Mouse (Mus musculus) gonadal fat pad, adult 2 months (tissue): Measurements from ENCODE around the gene Olfr99. TPM values are rescaled to one million over a fixed set of nuclear protein-coding genes. Genes with fewer than 3 reads are reported as not detected.
A peak's percentile ranks its signal among the peaks of the same experiment; 100 is the strongest.
"Not testable (repeated sequence)": the region's sequence is repeated elsewhere in the genome, so short reads cannot be mapped to it uniquely, and the experiment has no call there.

ENCODE experiments used
- DNase-seq: peaks from one replicate; pipeline ENCODE4 v3.0.0-alpha.2; 2012; ENCODE audit warnings: low read depth
- polyA plus RNA-seq: library from polyadenylated mRNA; depleted of rRNA; stranded (reverse); fragments of >200 nt; gene quantifications from 2 replicates; pipeline ENCODE4 v1.2.3, GENCODE M21; 2012; rRNA removed

Gene Olfr99
- not detected in 2 replicates for polyA plus RNA-seq

DNA sequence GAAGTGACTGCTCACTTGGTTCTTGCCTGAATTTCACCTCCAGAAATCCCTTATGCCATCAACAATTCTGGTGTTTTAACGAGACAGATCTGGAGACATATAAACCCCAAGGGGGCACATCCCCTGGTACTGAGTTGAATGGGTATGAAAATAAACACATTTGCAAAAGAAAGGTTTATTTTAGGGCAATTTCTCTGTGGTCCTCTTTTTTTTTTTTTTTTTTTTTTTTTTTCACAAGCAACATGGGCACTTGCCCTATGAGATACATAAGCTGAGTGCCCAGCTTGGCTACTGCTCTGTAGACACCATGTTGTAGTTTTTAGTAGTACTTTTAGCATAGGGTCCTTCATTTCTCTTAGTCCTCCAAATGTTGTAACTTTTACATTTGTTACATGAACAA lies at the start of gene Olfr99:
Gene Olfr99, minus strand, starts transcription at position 101 of the 400 bp plus-strand sequence.
- no peak for DNase-seq

DNA sequence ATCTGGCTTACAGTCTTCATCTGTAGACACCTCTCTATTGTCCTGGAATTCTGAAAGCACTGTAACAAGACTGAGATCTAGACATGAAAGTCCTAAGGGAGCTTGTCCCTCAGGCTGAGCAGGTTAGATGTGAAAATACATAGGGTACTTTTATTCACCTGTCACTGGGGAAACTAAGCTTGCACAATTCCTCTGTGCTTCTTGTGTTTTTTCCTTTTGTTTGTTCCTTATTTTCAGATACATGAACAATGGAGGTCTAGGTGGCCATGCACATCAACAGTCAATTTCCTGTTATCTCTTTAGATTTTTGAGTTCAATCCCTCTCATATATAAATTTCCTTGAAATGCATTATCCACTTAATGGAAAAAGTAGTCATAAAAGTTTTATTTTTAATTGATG lies 33.7 kb upstream of the Olfr99 start, which contains the start of gene Olfr102:
Gene Olfr102, minus strand, starts transcription at position 101 of the 400 bp plus-strand sequence.
- no peak for DNase-seq

DNA sequence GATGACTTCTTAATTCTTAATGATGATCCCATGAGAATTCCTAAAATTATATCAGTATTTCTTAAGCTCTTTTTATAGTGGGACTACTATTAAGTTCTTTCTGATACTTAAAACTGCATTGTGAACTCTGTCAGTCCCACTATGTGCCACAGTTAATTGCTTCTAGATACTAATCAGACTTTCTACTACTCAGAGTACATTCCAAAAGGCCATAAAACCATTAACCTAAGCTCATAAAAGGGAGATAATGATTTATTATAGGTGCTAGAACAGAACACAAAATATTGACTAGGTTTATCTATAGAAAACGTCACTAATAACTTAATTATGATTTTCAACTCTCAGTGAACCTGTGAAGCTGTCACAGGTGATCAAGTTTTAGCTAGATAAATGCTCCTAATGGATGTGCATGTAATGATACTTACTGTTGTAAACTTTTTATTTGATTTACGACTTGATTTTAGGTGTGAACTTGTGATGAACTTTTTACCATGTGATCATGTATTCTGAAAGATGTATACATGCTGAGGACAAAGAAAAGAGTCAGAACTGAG lies 27.0 kb upstream of the Olfr99 start:
- no peak for DNase-seq

DNA sequence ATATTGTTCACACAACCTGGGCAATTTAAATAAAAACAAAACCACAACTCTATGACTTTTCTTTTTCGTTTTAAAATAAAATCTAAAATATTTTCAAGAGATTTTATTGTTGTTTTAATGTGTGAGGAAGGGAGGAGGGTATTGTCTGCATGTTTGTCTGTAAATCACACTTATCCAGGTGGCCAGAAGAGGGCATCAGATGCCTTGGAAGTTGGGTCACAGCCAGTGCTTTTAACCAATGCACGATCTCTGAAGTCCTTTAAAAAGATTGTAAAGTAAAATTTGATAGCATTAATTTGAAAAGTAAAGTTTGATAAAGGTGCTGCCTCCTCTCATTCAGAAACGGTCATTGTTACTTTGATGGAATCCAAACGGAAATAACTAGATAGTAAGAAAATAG lies 25.2 kb upstream of the Olfr99 start:
- DNase-seq = no peak

DNA sequence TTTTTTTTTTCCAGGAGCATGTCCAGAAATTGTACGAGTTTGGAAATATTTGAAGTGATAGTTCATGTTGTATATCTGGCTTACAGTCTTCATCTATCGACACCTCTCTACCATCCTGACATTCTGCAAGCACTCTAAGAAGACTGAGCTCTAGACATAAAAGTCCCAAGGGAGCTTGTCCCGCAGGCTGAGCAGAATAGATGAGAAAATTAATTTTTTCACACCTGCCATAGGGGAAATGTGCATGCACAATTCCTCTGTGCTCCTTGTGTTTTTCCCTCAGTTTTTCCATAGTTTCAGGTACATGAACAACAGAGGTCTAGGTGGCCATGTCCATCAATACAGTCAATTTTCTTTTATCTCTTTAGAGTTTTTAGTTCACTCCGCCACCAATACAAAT lies 21.0 kb upstream of the Olfr99 start, which contains the start of gene Olfr101:
Gene Olfr101, minus strand, starts transcription at position 101 of the 400 bp plus-strand sequence.
- DNase-seq = no peak

DNA sequence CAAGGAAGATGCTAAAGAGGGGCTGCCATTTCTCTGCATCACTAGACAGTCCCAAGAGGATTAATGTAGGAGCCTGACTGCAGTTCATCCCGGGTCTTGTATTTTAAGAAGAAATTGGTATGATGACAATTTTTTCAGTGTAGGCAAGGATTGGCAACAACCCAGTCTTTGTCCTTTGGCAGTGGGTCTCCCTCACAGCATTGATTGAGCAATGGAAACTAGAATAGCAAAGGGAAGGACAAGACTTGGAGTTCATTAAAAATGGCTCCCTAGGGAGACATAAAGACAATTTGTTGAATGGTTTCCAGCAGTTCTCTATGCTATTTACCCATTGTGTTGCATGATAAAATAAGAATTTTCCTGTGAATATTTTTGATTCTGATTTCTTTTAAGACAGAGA lies 2.9 kb downstream of the Olfr99 start:
- DNase-seq = no peak

DNA sequence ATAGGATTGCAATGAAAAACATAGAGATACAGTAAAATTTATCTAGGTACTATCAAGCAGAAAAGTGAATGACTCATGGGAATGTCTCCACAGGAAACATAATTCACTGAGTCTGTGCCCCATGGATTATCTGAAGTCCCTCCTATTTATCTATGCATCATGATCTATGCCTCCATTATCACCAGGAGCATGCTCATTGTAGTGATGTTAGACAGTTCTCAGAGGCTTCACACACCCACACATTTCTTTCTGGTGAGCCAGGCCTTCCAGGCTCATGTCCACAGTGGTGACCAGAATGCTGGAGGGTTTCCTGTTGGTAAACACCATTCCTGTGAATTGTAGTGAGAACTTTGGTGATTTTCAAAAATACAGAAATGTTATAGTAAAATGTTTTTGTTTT lies 6.7 kb downstream of the Olfr99 start:
- DNase-seq = no peak

DNA sequence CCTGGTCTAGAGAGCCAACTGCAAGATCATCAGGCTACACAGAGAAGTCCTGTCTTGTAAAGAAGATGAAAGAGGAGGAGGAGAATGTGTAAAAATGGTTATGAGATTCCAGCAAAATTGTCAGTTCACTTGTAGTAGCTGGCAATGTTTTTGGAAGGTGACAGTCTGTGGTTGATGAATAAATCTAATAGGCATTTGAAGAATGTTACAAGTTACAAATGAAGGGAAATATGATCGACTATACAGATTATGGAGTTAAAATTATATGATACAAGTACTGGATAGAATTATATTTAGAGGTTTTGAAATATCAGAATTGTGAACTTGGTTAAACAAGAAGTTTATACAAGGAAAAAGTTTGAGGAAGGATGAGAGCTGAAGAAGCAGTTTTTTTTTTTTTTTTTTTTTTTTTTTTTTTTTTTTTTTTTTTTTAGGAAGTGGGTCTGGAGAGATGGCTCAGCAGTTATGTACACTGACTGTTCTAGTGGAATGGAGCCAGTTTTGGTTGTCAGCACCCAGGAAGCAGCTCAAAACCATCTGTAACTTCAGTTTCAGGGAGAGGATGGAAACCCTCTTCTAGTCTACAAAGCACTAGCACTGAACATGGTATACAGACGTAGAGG lies 7.5 kb downstream of the Olfr99 start:
- no peak for DNase-seq

DNA sequence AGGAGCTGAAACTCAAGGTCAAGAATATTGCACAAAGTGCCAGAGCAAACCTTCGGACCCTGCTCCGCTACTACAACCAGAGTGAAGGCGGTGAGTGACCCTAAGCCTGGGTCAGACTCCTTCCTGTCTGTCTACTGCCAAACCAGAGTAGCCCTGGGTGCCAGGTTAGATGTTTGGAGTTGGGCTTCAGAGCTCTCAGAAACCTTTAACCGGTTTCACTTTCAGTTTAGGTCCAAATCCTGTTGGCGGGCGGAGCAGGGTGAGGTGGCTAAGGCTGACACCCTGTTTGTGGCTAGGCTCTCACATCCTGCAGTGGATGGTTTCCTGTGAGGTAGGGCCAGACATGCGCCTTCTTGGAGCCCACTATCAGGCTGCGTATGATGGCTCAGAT lies 12.6 kb downstream of the Olfr99 start:
- no peak for DNase-seq

DNA sequence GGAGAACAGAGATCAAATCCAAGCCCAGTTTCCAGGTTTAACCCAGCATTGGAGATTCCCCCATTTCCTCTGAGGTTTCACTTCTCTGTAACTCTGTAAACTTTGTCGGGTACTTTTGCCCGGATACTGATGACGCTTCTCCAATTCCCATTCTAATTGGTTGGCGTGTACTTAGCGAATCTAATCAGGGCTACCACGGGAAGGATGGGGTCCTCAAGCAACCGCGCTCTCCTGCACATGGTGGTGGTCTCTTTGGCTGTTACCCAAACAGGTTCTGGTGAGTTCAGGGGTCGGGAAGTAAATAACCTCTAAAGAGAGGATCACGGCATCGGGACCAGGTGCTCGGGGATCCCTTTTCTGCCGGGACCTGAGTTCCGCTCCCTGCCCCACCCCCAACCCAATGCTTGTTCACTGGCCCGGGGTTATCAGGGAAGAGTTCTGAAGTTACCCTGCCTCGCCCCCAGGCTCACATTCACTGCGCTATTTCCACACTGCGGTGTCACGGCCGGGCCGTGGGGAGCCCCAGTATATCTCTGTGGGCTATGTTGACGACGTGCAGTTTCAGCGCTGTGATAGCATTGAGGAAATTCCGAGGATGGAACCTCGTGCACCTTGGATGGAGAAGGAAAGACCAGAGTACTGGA lies 13.1 kb downstream of the Olfr99 start, which contains the start of gene H2-M3:
Gene H2-M3, plus strand, starts transcription at position 163 of the 644 bp plus-strand sequence.
- peak; percentile 19 for DNase-seq

DNA sequence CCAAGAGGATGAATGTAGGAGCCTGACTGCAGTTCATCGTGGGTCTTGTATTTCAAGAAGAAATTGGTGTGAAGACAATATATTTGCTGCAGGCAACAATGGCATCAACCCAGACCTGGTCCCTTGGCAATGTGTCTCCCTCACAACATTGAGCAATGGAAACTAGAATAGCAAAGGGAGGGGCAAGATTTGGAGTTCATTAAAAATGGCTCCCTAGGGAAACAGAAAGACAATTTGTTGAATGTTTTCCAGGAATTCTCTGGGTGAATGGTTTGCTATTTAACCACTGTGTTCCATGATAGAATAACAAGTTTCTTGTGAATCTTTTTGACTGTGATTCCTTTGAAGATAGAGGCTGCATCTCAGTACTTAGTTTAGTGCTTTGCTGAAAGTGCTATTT lies 19.6 kb downstream of the Olfr99 start, which contains the start of gene Olfr98:
Gene Olfr98, minus strand, starts transcription at position 124 of the 400 bp plus-strand sequence.
- no peak for DNase-seq

DNA sequence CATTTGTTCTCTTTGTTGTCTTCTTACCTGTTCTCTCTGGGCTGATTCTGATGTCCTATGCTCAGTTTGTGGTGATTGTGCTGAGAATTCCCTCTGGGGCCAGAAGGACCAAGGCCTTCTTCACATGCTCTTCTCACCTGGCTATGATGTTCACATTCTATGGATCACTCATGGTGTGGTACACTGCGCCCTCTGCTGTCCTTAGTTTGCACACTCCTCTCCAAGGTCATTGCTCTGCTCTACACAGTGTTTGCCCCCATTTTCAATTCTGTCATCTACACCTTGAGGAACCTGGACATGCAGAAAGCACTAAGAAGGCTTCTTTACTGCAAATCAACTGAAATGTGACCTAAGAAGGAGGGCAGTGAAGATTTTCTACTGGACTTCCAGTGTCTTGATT lies 32.7 kb downstream of the Olfr99 start:
- DNase-seq = no peak

DNA sequence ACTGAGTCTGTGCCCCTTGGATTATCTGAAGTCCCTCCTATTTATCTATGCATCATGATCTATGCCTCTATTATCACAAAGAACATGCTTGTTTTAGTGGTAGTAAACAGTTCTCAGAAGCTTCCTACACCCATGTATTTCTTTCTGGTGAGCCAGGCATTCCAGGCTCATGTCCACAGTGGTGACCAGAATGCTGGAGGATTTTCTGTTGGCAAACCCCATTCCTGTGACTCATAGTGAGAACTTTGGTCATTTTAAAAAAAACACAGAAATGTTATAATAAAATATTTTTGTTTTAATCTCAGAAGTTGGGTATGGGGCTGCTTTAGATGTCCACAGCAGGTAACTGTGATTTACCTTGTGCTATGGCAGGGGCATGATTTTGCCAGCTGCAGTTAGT lies 33.8 kb downstream of the Olfr99 start:
- no peak for DNase-seq

DNA sequence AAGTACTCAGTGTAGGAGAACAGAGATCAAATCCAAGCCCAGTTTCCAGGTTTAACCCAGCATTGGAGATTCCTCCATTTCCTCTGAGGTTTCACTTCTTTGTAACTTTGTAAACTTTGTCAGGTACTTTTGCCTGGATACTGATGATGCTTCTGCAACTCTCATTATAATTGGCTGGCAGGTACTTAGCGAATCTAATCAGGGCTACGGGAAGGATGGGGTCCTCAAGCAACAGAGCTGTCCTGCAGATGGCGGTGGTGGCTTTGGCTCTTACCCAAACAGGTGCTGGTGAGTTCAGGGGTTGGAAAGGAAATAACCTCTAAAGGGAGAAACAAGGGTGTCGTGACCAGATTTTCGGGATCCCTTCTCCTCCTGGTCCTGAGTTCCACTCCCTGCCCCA lies 36.5 kb downstream of the Olfr99 start:
- DNase-seq = no peak

DNA sequence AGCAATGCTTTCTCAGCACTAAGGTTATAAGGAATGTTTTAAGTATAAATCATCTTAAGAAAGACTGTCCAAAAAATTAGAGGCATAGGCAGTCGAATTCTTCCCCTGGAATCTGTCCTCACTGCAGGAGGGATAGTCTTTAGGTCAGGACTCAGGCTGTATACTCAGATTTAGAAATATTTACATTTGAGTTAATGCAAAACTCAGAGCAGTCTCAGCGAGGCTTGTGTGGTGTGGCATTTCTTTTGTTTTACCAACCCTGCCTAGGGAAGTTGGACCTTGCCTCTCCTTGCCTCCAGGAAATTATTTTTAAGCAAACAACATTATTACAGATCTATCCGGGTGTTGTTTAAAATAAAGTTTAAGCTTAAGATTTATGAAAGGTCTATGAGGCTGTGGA lies 41.1 kb downstream of the Olfr99 start:
- no peak for DNase-seq

DNA sequence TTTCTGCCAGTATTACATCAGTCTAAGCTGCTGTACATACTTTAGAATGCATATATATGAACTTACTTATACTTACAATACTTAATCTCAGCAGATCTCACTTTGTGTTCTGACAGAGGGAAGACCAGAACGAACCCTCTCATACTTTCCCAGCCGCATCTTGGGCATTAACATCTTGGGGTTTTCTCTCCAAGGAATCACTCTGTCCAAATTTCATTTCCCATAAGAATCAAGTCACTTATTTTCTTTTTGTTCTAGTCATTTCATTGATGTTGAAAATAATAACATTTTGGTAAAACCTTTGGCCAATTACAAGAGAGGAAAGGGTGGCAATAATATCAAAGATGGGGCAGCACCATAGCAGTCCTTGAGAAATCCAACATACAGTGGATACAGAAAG lies 46.0 kb downstream of the Olfr99 start, which contains the start of gene Olfr97:
Gene Olfr97, minus strand, starts transcription at position 101 of the 400 bp plus-strand sequence.
- DNase-seq = not testable (repeated sequence)

Other genes with a start within 250 kb of the Olfr99 start
- 17.3 and 21.3 TPM in 2 replicates for gene Gabbr1, start 237.5 kb downstream of the Olfr99 start, polyA plus RNA-seq
- gene Olfr90, start 195.0 kb downstream of the Olfr99 start, polyA plus RNA-seq = not detected in 2 replicates
- gene Olfr91, start 185.2 kb downstream of the Olfr99 start, polyA plus RNA-seq = not detected in 2 replicates
- not detected in 2 replicates for gene Olfr92, start 163.4 kb downstream of the Olfr99 start, polyA plus RNA-seq
- not detected in 2 replicates for gene Olfr93, start 122.0 kb downstream of the Olfr99 start, polyA plus RNA-seq
- gene Ubd, start 89.6 kb downstream of the Olfr99 start, polyA plus RNA-seq = 0.55 and 0.59 TPM in 2 replicates
- gene Olfr94, start 82.5 kb downstream of the Olfr99 start, polyA plus RNA-seq = not detected in 2 replicates
- gene Olfr95, start 70.3 kb downstream of the Olfr99 start, polyA plus RNA-seq = not detected in 2 replicates
- gene Olfr96, start 63.3 kb downstream of the Olfr99 start, polyA plus RNA-seq = not detected in 2 replicates
- not detected in 2 replicates for gene Olfr97, start 46.1 kb downstream of the Olfr99 start, polyA plus RNA-seq
- not detected in 2 replicates for gene Olfr98, start 19.7 kb downstream of the Olfr99 start, polyA plus RNA-seq
- gene H2-M3, start 13.2 kb downstream of the Olfr99 start, polyA plus RNA-seq = 6.7 and 8.0 TPM in 2 replicates
- not detected in 2 replicates for gene Olfr101, start 20.9 kb upstream of the Olfr99 start, polyA plus RNA-seq
- not detected in 2 replicates for gene Olfr102, start 33.6 kb upstream of the Olfr99 start, polyA plus RNA-seq
- not detected in 2 replicates for gene Olfr103, start 56.2 kb upstream of the Olfr99 start, polyA plus RNA-seq
- gene Olfr104-ps, start 76.1 kb upstream of the Olfr99 start, polyA plus RNA-seq = not detected in 2 replicates
- gene Olfr105-ps, start 95.6 kb upstream of the Olfr99 start, polyA plus RNA-seq = not detected in 2 replicates
- not detected in 2 replicates for gene Olfr106-ps, start 106.9 kb upstream of the Olfr99 start, polyA plus RNA-seq
- gene Olfr107, start 115.8 kb upstream of the Olfr99 start, polyA plus RNA-seq = not detected in 2 replicates
- gene Olfr108, start 162.0 kb upstream of the Olfr99 start, polyA plus RNA-seq = not detected in 2 replicates
- not detected in 2 replicates for gene Olfr109, start 175.5 kb upstream of the Olfr99 start, polyA plus RNA-seq
- 0.09 TPM in 1 of 2 replicates, not detected in the other for gene H2-M2, start 200.1 kb upstream of the Olfr99 start, polyA plus RNA-seq
- not detected in 2 replicates for gene Olfr110, start 209.0 kb upstream of the Olfr99 start, polyA plus RNA-seq
- gene Olfr111, start 224.6 kb upstream of the Olfr99 start, polyA plus RNA-seq = 0.14 TPM in 1 of 2 replicates, not detected in the other